Mouse (Mus musculus) heart, adult 2 months (tissue): ENCODE results near the gene Patj.

Experiments
- CTCF ChIP-seq: fragments of 200-600 bp; IDR thresholded peaks from 2 replicates; pipeline ENCODE4 v1.8.1; 2022; ENCODE audit warnings: antibody characterized with exemption, mild to moderate bottlenecking, moderate library complexity
- EP300 ChIP-seq: fragments of 200-500 bp; IDR thresholded peaks from 2 replicates; pipeline ENCODE4 v1.6.1; 2011; ENCODE audit warnings: low read depth, low read length, control low read depth; ENCODE audit not compliant: insufficient read depth
- POLR2A ChIP-seq: fragments of 200-500 bp; IDR thresholded peaks from 2 replicates; pipeline ENCODE4 v1.6.1; 2011; ENCODE audit warnings: mild to moderate bottlenecking, low read depth, low read length, control low read depth; ENCODE audit not compliant: insufficient read depth

DNA sequence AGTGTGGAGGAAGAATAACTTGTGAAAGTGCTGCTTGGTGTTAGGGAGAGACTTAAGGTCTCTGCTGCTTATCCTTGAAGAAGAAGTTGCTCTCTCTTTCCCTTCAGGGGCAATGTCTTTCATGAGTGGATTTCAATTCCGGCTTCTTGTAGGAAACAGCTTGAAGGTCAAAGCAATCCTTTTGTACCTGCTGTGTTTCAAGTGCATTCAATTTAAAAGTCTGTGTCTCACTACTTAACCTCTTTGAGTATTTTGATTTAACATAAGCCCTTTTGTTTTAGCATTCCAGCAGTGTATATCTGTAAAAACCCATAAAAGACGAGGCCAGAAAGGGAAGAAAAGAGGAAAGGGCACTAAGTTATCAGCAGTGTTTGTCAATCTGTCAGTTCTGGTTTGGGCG, 109.2 kb downstream of the Patj start:
- TF ChIP-seq CTCF (no peak), POLR2A (no peak), EP300 (no peak)
